Mouse (Mus musculus) regulatory T cell (primary cell): ENCODE results near the gene Gm5767.

Source experiments
- in situ Hi-C: fragments of 300-600 bp; cut with MboI, MseI; formaldehyde crosslinking; loops from one replicate; pipeline ENCODE4 v1.15.1; 2025; ENCODE audit warnings: high pct_unique_total_duplicates

Gm5767 gene

GRCm38 (mm10) chr16:8700586-8700985, 20.0 kb downstream of the Gm5767 start:
- in situ Hi-C loops: no loop called here

GRCm38 (mm10) chr16:8711998-8712397, 31.4 kb downstream of the Gm5767 start:
- in situ Hi-C loops: no loop called here

- in situ Hi-C loops: no loop called here
These were observed 34.3 kb downstream of the Gm5767 start for GRCm38 (mm10) chr16:8714851-8715250.

GRCm38 (mm10) chr16:8715513-8716080, 35.0 kb downstream of the Gm5767 start:
- in situ Hi-C loops: no loop called here

- in situ Hi-C loops: no loop called here
These were observed 35.7 kb downstream of the Gm5767 start for GRCm38 (mm10) chr16:8716300-8716699.

GRCm38 (mm10) chr16:8717744-8718143, 37.2 kb downstream of the Gm5767 start:
- in situ Hi-C loops: no loop called here

GRCm38 (mm10) chr16:8720447-8720846, 39.9 kb downstream of the Gm5767 start:
- in situ Hi-C loops: no loop called here

GRCm38 (mm10) chr16:8724031-8724430, 43.5 kb downstream of the Gm5767 start:
- in situ Hi-C loops: no loop called here

- in situ Hi-C loops: loop anchor here (25.0 kb wide), 1 partner anchor 1961 kb away; no protein-coding TSS in a partner anchor
These were observed 45.2 kb downstream of the Gm5767 start for GRCm38 (mm10) chr16:8725807-8726206.

- in situ Hi-C loops: loop anchor here (25.0 kb wide), 1 partner anchor 1959 kb away; no protein-coding TSS in a partner anchor
These were observed 47.7 kb downstream of the Gm5767 start for GRCm38 (mm10) chr16:8728111-8728748.

- in situ Hi-C loops: loop anchor here (25.0 kb wide), 1 partner anchor 1956 kb away; no protein-coding TSS in a partner anchor
These were observed 51.1 kb downstream of the Gm5767 start for GRCm38 (mm10) chr16:8731630-8732029.

GRCm38 (mm10) chr16:8732450-8732849, 51.9 kb downstream of the Gm5767 start:
- in situ Hi-C loops: loop anchor here (25.0 kb wide), 1 partner anchor 1955 kb away; no protein-coding TSS in a partner anchor
